Mouse (Mus musculus) heart, postnatal 0 days (tissue): Measurements from ENCODE around the gene Tmem184b. TPM values are rescaled to one million over a fixed set of nuclear protein-coding genes. Genes with fewer than 3 reads are reported as not detected.

Experiments
- ATAC-seq: fragments of 200-750 bp; cut with Nextera tagmentation; 2 replicates; pipeline ENCODE4 v1.8.0; 2017; ENCODE audit warnings: low read depth, moderate number of reproducible peaks, moderate library complexity; ENCODE audit not compliant: insufficient read depth
- DNase-seq: peaks from one replicate; pipeline ENCODE4 v3.0.0-alpha.2; 2016; ENCODE audit warnings: low spot score
- H3K27ac ChIP-seq: fragments of 300-500 bp; sonication (generic); 2 replicates; pipeline ENCODE4 v1.5.1; 2014; ENCODE audit warnings: low read depth, mild to moderate bottlenecking
- H3K27me3 ChIP-seq: fragments of 300-500 bp; sonication (generic); 2 replicates; pipeline ENCODE4 v1.6.1; 2014; ENCODE audit warnings: low read length, mixed read lengths; ENCODE audit not compliant: control insufficient read depth, insufficient read depth
- H3K36me3 ChIP-seq: fragments of 300-500 bp; sonication (generic); replicated peaks from 2 replicates; pipeline ENCODE4 v1.6.1; 2014; ENCODE audit warnings: low read length, mixed read lengths; ENCODE audit not compliant: control insufficient read depth, insufficient read depth
- H3K4me1 ChIP-seq: fragments of 300-500 bp; sonication (generic); 2 replicates; pipeline ENCODE4 v1.6.1; 2014; ENCODE audit warnings: antibody characterized with exemption; ENCODE audit not compliant: control insufficient read depth, insufficient read depth
- H3K4me2 ChIP-seq: fragments of 300-500 bp; sonication (generic); 2 replicates; pipeline ENCODE4 v1.6.1; 2014; ENCODE audit warnings: low read depth, mild to moderate bottlenecking, low read length, moderate library complexity
- H3K4me3 ChIP-seq: fragments of 300-500 bp; sonication (generic); 2 replicates; pipeline ENCODE4 v1.5.1; 2014; ENCODE audit warnings: low read depth, low read length
- H3K9ac ChIP-seq: fragments of 300-500 bp; sonication (generic); replicated peaks from 2 replicates; pipeline ENCODE4 v1.6.1; 2014; ENCODE audit warnings: low read depth, low read length, mixed read lengths
- H3K9me3 ChIP-seq: fragments of 300-500 bp; sonication (generic); replicated peaks from 2 replicates; pipeline ENCODE4 v1.6.1; 2016; ENCODE audit warnings: low read length; ENCODE audit not compliant: control insufficient read depth
- CTCF ChIP-seq: IDR thresholded peaks from 2 replicates; pipeline ENCODE4 v1.5.1; 2016; ENCODE audit warnings: antibody characterized with exemption, control low read depth, low read depth
- EP300 ChIP-seq: IDR thresholded peaks from 2 replicates; pipeline ENCODE4 v1.6.1; 2016; ENCODE audit warnings: antibody characterized with exemption, low read depth
- WGBS: fragments of 180-500 bp; shearing (Covaris S2); extraction: QIAGEN DNeasy Blood & Tissue Kit; methylation state at CpG from one replicate; pipeline ENCODE4 v1.1.7; 2014; 5-methylcytosine and 5-hydroxymethylcytosine counted together
- polyA plus RNA-seq: library from polyadenylated mRNA; unstranded; fragments of >200 nt; fragmentation: Nextera tagmentation; extraction: Ambion mirVana; gene quantifications from 2 replicates; pipeline ENCODE4 v1.2.1, GENCODE M21; 2015
- total RNA-seq: library from RNA; depleted of rRNA; stranded (reverse); fragments of >200 nt; gene quantifications from 2 replicates; pipeline ENCODE4 v1.2.3, GENCODE M21; 2014; ENCODE audit warnings: low replicate concordance

The Tmem184b gene
- total and polyA plus RNA-seq, 2 experiments from 2014 or later: 31.8 to 70.6 TPM

GRCm38 (mm10) chr15:79418265-79418664 lies 14.9 kb upstream of the Tmem184b start:
- 85% methylated on average over 3 of the region's 3 CpGs for WGBS
- no peaks in the 10 kb centered on the region for H3K9me3 ChIP-seq
- H3K36me3 ChIP-seq: peaks cover 64% of the 10 kb centered on the region
- H3K9ac ChIP-seq: no peak overlapping the region
- no peak for TF ChIP-seq EP300
- TF ChIP-seq CTCF: no peak
- no peaks in the 10 kb centered on the region for H3K4me1 ChIP-seq
- H3K4me3 ChIP-seq: no peak overlapping the region
- ATAC-seq (no peak), DNase-seq (no peak)
- no peak overlapping the region for H3K4me2 ChIP-seq
- H3K27me3 ChIP-seq: no peaks in the 10 kb centered on the region
- no peak overlapping the region for H3K27ac ChIP-seq

- DNase-seq (no peak), ATAC-seq (no peak)
- Histone ChIP-seq H3K27ac (no peak overlapping the region), H3K36me3 (peaks cover 56% of the 10 kb centered on the region), H3K4me3 (no peak overlapping the region), H3K4me1 (no peaks in the 10 kb centered on the region), H3K4me2 (no peak overlapping the region), H3K9ac (no peak overlapping the region), H3K9me3 (no peaks in the 10 kb centered on the region), H3K27me3 (no peaks in the 10 kb centered on the region)
- WGBS: 93% methylated on average over 3 of the region's 3 CpGs
- TF ChIP-seq EP300: no peak
- TF ChIP-seq CTCF: no peak
These were observed 14.0 kb upstream of the Tmem184b start for GRCm38 (mm10) chr15:79417379-79417778.

DNA sequence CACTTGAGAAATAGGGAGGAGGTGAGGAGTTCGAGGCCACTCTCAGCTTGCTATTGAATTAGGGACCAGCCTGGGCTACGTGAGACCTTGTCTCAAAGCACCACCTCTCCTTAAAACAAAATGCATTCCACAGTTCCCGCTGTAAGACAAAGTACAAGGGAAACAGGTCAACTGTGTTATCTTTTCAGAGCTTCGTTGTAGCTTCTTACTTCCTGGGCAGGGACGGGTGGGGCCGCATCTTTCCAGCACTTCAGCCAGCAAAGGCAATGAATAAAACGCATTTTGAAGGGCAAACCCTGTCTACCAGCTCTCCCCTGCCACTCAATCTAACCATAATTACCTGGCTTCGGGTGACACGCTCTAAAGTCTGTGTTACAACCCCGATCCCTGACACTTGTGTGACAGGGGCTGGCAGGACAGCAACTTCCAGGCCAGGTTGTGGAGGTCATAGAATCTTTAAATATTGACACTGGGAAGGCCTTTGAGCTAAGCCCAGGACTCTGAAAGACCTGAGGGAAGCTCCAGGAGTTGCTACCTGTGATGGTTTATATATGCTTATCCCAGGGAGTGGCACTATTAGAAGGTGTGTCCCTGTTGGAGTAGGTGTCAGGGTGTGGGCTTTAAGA lies 13.2 kb upstream of the Tmem184b start:
- WGBS: 85% methylated on average over 10 of the region's 10 CpGs
- no peak for DNase-seq

DNA sequence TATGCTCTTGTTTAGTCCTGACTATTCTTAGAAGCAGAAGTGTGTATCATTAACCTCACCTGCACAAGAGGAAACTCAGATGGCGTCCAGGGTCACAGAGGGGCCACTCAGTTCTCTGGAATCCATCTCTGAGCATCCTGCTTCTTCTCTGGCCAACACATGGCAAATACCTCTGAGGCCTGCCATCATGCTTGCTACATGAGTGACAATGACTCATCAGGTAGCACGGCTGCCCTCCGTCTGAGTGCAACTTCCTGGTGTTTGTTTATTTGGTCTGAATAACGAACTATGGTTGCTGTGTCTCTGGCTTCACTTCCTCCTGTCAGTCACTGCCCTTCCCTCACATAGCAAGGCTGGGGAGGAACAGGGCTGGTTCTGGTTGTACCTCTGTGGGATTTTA lies 11.1 kb upstream of the Tmem184b start:
- Histone ChIP-seq H3K27me3 (no peaks in the 10 kb centered on the region), H3K4me3 (no peak overlapping the region), H3K9ac (no peak overlapping the region), H3K4me1 (no peaks in the 10 kb centered on the region), H3K36me3 (peaks cover 27% of the 10 kb centered on the region), H3K27ac (no peak overlapping the region), H3K4me2 (no peak overlapping the region), H3K9me3 (no peaks in the 10 kb centered on the region)
- 16% methylated on average over 4 of the region's 4 CpGs for WGBS
- DNase-seq (no peak), ATAC-seq (no peak)
- TF ChIP-seq CTCF: no peak
- TF ChIP-seq EP300: no peak

More for the DNA sequence above, 13.2 kb upstream of the Tmem184b start:
- no peaks in the 10 kb centered on the region for H3K9me3 ChIP-seq
- peaks cover 47% of the 10 kb centered on the region for H3K36me3 ChIP-seq
- no peaks in the 10 kb centered on the region for H3K27me3 ChIP-seq
- TF ChIP-seq CTCF (no peak), EP300 (no peak)
- no peaks in the 10 kb centered on the region for H3K4me1 ChIP-seq
- no peak overlapping the region for H3K4me2 ChIP-seq
- H3K27ac ChIP-seq: no peak overlapping the region
- no peak overlapping the region for H3K4me3 ChIP-seq
- no peak for ATAC-seq
- no peak overlapping the region for H3K9ac ChIP-seq

DNA sequence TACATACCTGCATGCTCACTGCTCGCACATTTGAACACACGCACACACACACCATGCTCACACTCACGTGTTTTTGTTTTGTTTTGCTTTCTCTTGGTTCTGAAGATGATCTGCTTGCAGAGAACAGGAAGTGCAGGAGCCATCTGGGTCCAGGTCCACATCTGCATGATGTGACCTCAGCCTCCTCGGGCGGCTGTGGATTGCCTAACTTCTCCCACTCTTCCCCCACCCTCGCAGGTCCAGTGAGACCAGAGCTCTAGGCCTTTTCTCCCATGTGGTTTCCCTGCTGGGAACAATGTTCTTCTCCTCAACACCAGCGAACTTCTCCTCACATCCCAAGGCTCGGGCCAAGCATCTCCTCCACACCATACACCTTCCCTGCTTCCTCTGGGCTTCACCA lies 10.4 kb upstream of the Tmem184b start:
- DNase-seq: no peak
- Histone ChIP-seq H3K36me3 (peaks cover 20% of the 10 kb centered on the region), H3K27me3 (no peaks in the 10 kb centered on the region), H3K4me3 (no peak overlapping the region), H3K9me3 (no peaks in the 10 kb centered on the region), H3K9ac (no peak overlapping the region), H3K4me1 (peaks cover 2% of the 10 kb centered on the region; the same call in 1 of the 2 replicates), H3K4me2 (no peak overlapping the region), H3K27ac (no peak overlapping the region)
- no peak for ATAC-seq
- TF ChIP-seq CTCF (no peak), EP300 (no peak)
- WGBS: 61% methylated on average over 8 of the region's 8 CpGs

- ATAC-seq (no peak), DNase-seq (no peak)
- H3K9ac ChIP-seq: no peak overlapping the region
- H3K4me1 ChIP-seq: peaks cover 5% of the 10 kb centered on the region; the same call in 1 of the 2 replicates
- H3K4me2 ChIP-seq: no peak overlapping the region
- H3K9me3 ChIP-seq: no peaks in the 10 kb centered on the region
- H3K36me3 ChIP-seq: peaks cover 14% of the 10 kb centered on the region
- TF ChIP-seq CTCF: no peak
- no peak for TF ChIP-seq EP300
- WGBS: 96% methylated on average over 3 of the region's 3 CpGs
- no peak overlapping the region for H3K4me3 ChIP-seq
- H3K27me3 ChIP-seq: no peaks in the 10 kb centered on the region
- H3K27ac ChIP-seq: no peak overlapping the region
These were observed 9.8 kb upstream of the Tmem184b start for GRCm38 (mm10) chr15:79413201-79413600.
